Mouse (Mus musculus) urinary bladder, postnatal 25 days (tissue): Measurements from ENCODE around the gene Med14.

Source experiments
- DNase-seq: peaks from one replicate; pipeline ENCODE4 v3.0.0; 2022; ENCODE audit warnings: low spot score

Med14 gene

GRCm38 (mm10) chrX:12673054-12673775, 88.7 kb downstream of the Med14 start, which contains the start of gene 1810030O07Rik:
1810030O07Rik (minus strand) TSS chrX:12673668.
- DNase-seq = peak; percentile 69

- no peak for DNase-seq
Observed at GRCm38 (mm10) chrX:12653879-12654278, 108.0 kb downstream of the Med14 start.

- no peak for DNase-seq
Observed at GRCm38 (mm10) chrX:12651906-12652305, 110.0 kb downstream of the Med14 start.

- DNase-seq = no peak
Observed at GRCm38 (mm10) chrX:12645531-12646304, 116.2 kb downstream of the Med14 start.

GRCm38 (mm10) chrX:12644976-12645375, 116.9 kb downstream of the Med14 start:
- DNase-seq = no peak
